Mouse (Mus musculus) erythroblast, embryonic 14.5 days (primary cell): ENCODE results near the gene Cep41.

ENCODE experiments used
- GATA1 ChIP-seq: IDR thresholded peaks from 2 replicates; pipeline ENCODE4 v1.6.1; 2012; ENCODE audit warnings: low read length, inconsistent platforms, mixed read lengths
- TAL1 ChIP-seq: IDR thresholded peaks from 3 replicates; pipeline ENCODE4 v1.6.1; 2012; ENCODE audit warnings: low read length, inconsistent platforms, mixed read lengths

DNA sequence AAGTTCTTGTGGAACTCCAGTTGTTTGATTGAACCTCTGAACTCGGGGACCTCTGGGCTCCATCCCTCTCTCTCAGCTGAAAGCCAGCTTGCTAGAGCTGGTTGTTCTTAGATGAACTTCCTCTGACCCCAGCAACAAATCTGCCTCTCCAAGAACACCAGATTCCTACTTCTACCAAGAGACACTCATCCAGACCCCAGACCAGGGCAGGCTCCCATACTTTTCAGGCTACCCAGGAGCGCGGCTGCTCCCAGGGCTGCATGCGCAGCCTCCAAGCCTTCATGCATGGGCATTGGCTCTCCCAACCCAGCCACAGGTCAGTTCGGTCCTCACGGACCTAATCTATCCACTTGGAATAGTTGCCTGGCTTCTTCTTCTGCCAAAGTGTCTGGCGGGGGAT lies 29.8 kb upstream of the Cep41 start, which contains the start of gene Mest:
- TF ChIP-seq GATA1 (no peak), TAL1 (no peak)
